Mouse (Mus musculus): Measurements from ENCODE around the gene Rsrc1. TPM values are rescaled to one million over a fixed set of nuclear protein-coding genes. Genes with fewer than 3 reads are reported as not detected.

Rsrc1 gene
- 23.6 and 27.0 TPM in 2 replicates for polyA plus RNA-seq (2014; fragmentation: Nextera tagmentation; extraction: Ambion mirVana)

DNA sequence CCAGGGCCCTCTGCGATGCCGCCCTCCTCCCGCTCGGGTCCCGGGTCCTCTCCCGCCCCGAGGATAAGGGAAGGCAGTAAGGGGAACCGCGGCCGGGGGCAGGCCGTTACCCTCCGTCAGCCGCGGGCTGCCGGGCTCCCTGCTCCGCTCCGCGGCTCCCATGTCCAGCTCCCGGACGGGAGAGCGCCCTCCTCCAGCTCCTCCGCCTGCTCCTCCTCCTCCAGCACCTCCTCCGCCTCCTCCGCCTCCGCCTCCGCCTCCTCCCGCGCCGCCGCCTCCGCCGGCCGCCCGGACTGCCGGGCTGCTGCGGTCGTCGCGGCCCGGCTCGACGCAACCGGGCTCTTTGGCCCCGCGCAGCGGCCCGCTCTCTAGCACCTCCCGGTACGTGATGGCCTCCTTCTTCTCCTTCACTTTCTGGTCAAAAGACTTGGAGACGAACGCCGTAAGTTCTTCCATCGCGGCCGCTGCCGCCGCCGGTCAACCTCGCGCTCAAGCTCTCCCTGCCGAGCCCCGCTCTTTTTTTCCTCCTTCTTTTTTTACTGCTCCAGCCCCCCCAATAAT is at the start of gene Rsrc1:
Rsrc1 (plus strand) TSS at position 290 of the 561 bp plus-strand sequence.
- peak; percentile 53; the same call in 1 of the 2 replicates for ATAC-seq (ENCODE audit: insufficient number of reproducible peaks, insufficient read depth, low FRiP score, low read depth)
- under 1% methylated on average over 49 of the region's 62 CpGs for WGBS
- peaks cover 12 to 18% of the 10 kb centered on the region in 2 experiments; a peak in 3 of 4 replicates for H3K4me1 ChIP-seq (ENCODE audit: control insufficient read depth in 2 of 2, insufficient read depth in 2 of 2, low read length in 2 of 2)
- H3K27ac ChIP-seq (replicated peaks in 1 of 2; ENCODE audit: control insufficient read depth in 1 of 2, insufficient read depth in 1 of 2, low read depth in 2 of 2, low read length in 2 of 2): 0 out of 4 replicates have a peak within 1 kb of the TSS, but pooled peaks of 1 of the 2 experiments have one; percentile 6
- H3K36me3 ChIP-seq (ENCODE audit: control insufficient read depth, insufficient read depth, low read length): no peaks in the 10 kb centered on the region
- H3K9ac ChIP-seq (ENCODE audit: low read length): peak within 1 kb of the TSS; percentile 59; the same call in 1 of the 2 replicates
- H3K27me3 ChIP-seq (ENCODE audit: control insufficient read depth, insufficient read depth, low read length): peaks cover 77% of the 10 kb centered on the region
- no peaks in the 10 kb centered on the region for H3K9me3 ChIP-seq (ENCODE audit: control insufficient read depth, low read length)
- H3K4me2 ChIP-seq (ENCODE audit: low read length): peak within 1 kb of the TSS; percentile 94
- peak within 1 kb of the TSS; percentile 58 to 59 for H3K4me3 ChIP-seq (ENCODE audit: control insufficient read depth in 1 of 2, insufficient read depth in 1 of 2, low read depth in 1 of 2, low read length in 2 of 2)

- Histone ChIP-seq H3K27ac (replicated peaks in 1 of 2; ENCODE audit: control insufficient read depth in 1 of 2, insufficient read depth in 1 of 2, low read depth in 2 of 2, low read length in 2 of 2) (no peak overlapping the region), H3K36me3 (ENCODE audit: control insufficient read depth, insufficient read depth, low read length) (no peaks in the 10 kb centered on the region), H3K4me1 (ENCODE audit: control insufficient read depth in 2 of 2, insufficient read depth in 2 of 2, low read length in 2 of 2) (no peaks in the 10 kb centered on the region), H3K9ac (ENCODE audit: low read length) (no peak overlapping the region), H3K9me3 (ENCODE audit: control insufficient read depth, low read length) (no peaks in the 10 kb centered on the region), H3K4me2 (ENCODE audit: low read length) (no peak overlapping the region), H3K4me3 (ENCODE audit: control insufficient read depth in 1 of 2, insufficient read depth in 1 of 2, low read depth in 1 of 2, low read length in 2 of 2) (no peak overlapping the region), H3K27me3 (ENCODE audit: control insufficient read depth, insufficient read depth, low read length) (no peaks in the 10 kb centered on the region)
- no peak for ATAC-seq (ENCODE audit: insufficient number of reproducible peaks, insufficient read depth, low FRiP score, low read depth)
- 74% methylated on average over 10 of the region's 10 CpGs for WGBS
Observed at GRCm38 (mm10) chr3:66939675-66940074, 41.5 kb upstream of the Rsrc1 start.

GRCm38 (mm10) chr3:66955126-66955525 is 26.1 kb upstream of the Rsrc1 start:
- WGBS: 58% methylated on average over 2 of the region's 2 CpGs
- Histone ChIP-seq H3K36me3 (ENCODE audit: control insufficient read depth, insufficient read depth, low read length) (no peaks in the 10 kb centered on the region), H3K27ac (replicated peaks in 1 of 2; ENCODE audit: control insufficient read depth in 1 of 2, insufficient read depth in 1 of 2, low read depth in 2 of 2, low read length in 2 of 2) (no peak overlapping the region), H3K9me3 (ENCODE audit: control insufficient read depth, low read length) (no peaks in the 10 kb centered on the region), H3K4me3 (ENCODE audit: control insufficient read depth in 1 of 2, insufficient read depth in 1 of 2, low read depth in 1 of 2, low read length in 2 of 2) (no peak overlapping the region), H3K4me1 (ENCODE audit: control insufficient read depth in 2 of 2, insufficient read depth in 2 of 2, low read length in 2 of 2) (no peaks in the 10 kb centered on the region), H3K9ac (ENCODE audit: low read length) (no peak overlapping the region), H3K27me3 (ENCODE audit: control insufficient read depth, insufficient read depth, low read length) (no peaks in the 10 kb centered on the region), H3K4me2 (ENCODE audit: low read length) (no peak overlapping the region)
- ATAC-seq (ENCODE audit: insufficient number of reproducible peaks, insufficient read depth, low FRiP score, low read depth): no peak

DNA sequence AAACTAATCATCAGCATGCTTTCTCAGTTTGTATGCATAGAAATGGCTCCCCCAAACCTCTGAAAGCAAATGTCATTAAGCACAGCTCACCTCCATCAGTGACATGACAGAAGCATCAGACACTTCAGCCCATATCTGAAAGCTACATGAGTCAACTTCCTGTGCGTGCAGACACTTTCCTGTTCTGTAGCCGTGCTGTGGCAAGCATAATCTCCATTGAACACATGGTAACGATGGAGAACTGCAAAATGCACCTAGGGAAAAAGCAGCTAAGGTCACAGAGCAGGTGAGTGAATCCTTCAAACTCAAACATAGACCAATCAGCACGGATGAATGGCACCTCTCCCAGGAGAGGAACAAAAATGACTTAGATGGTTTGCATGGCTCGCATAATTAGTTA is 21.2 kb upstream of the Rsrc1 start:
- WGBS: 49% methylated on average over 5 of the region's 5 CpGs
- H3K4me2 ChIP-seq (ENCODE audit: low read length): no peak overlapping the region
- no peaks in the 10 kb centered on the region for H3K27me3 ChIP-seq (ENCODE audit: control insufficient read depth, insufficient read depth, low read length)
- H3K9me3 ChIP-seq (ENCODE audit: control insufficient read depth, low read length): no peaks in the 10 kb centered on the region
- no peak for ATAC-seq (ENCODE audit: insufficient number of reproducible peaks, insufficient read depth, low FRiP score, low read depth)
- no peaks in the 10 kb centered on the region for H3K36me3 ChIP-seq (ENCODE audit: control insufficient read depth, insufficient read depth, low read length)
- no peak overlapping the region for H3K4me3 ChIP-seq (ENCODE audit: control insufficient read depth in 1 of 2, insufficient read depth in 1 of 2, low read depth in 1 of 2, low read length in 2 of 2)
- H3K4me1 ChIP-seq (ENCODE audit: control insufficient read depth in 2 of 2, insufficient read depth in 2 of 2, low read length in 2 of 2): no peaks in the 10 kb centered on the region
- no peak overlapping the region for H3K9ac ChIP-seq (ENCODE audit: low read length)
- no peak overlapping the region for H3K27ac ChIP-seq (replicated peaks in 1 of 2; ENCODE audit: control insufficient read depth in 1 of 2, insufficient read depth in 1 of 2, low read depth in 2 of 2, low read length in 2 of 2)

DNA sequence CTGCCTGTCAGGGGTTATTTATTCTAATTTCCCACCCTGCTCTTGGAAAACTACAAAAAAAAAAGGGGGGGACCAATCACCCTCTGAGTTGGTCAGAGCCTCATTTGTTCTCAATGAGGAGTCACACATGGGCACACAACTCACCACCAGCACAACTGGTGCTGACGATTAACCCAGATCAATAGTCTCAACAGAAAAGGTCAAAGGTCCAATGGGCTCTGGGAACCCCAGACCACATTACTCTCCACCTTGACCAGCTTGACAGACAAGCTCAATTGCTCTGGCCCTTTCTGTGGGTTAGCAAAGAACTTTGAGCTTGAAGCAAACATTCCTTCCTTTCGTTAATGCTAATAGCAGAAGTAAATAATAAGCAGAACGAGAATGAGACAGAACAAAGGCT is 16.3 kb upstream of the Rsrc1 start:
- H3K4me3 ChIP-seq (ENCODE audit: control insufficient read depth in 1 of 2, insufficient read depth in 1 of 2, low read depth in 1 of 2, low read length in 2 of 2): no peak overlapping the region
- ATAC-seq (ENCODE audit: insufficient number of reproducible peaks, insufficient read depth, low FRiP score, low read depth): no peak
- H3K4me2 ChIP-seq (ENCODE audit: low read length): no peak overlapping the region
- no peaks in the 10 kb centered on the region for H3K4me1 ChIP-seq (ENCODE audit: control insufficient read depth in 2 of 2, insufficient read depth in 2 of 2, low read length in 2 of 2)
- no peaks in the 10 kb centered on the region for H3K36me3 ChIP-seq (ENCODE audit: control insufficient read depth, insufficient read depth, low read length)
- no peak overlapping the region for H3K9ac ChIP-seq (ENCODE audit: low read length)
- H3K27me3 ChIP-seq (ENCODE audit: control insufficient read depth, insufficient read depth, low read length): peaks cover 18% of the 10 kb centered on the region
- no peak overlapping the region for H3K27ac ChIP-seq (replicated peaks in 1 of 2; ENCODE audit: control insufficient read depth in 1 of 2, insufficient read depth in 1 of 2, low read depth in 2 of 2, low read length in 2 of 2)
- H3K9me3 ChIP-seq (ENCODE audit: control insufficient read depth, low read length): no peaks in the 10 kb centered on the region
- 66% methylated on average over 3 of the region's 3 CpGs for WGBS

DNA sequence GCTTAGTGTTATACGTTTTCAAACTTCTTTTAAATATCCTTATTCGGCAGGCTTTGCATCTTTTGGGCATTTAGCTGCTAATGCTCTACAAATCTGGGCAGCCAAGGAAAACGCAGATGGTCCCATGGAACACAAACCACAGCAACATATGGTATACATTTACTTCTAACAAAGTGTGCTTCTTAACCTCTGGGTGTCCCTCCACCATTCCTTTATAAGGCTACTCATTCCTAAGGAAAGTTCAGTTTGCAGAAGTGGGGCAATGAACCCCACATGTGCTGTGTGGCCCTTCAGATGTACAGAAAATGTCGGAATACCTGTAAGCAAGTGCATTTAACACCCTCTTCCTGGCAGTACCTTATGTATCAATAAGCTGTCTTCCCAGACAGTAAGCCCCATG is 13.7 kb upstream of the Rsrc1 start:
- 66% methylated on average over 4 of the region's 4 CpGs for WGBS

DNA sequence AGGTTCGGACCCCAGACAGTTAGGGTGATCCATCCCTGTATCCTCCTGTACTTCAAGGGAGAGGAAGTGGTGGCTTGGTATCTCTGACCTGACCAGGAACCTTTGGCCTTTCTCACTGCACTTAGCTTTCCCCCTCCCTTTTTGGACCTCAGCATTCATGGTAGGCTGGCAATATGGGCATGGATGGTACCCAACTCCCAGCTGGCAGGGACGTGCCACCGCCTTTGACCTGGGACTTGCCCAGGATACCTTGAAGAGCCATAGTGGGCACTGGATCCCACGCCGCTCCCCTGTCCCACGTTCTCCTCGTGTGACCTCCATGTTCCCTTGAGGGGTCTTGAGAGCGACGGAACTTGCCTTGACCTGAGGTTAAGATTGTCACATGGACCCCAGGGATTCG is 10.9 kb upstream of the Rsrc1 start:
- Histone ChIP-seq H3K9ac (ENCODE audit: low read length) (no peak overlapping the region), H3K27ac (replicated peaks in 1 of 2; ENCODE audit: control insufficient read depth in 1 of 2, insufficient read depth in 1 of 2, low read depth in 2 of 2, low read length in 2 of 2) (no peak overlapping the region), H3K4me3 (ENCODE audit: control insufficient read depth in 1 of 2, insufficient read depth in 1 of 2, low read depth in 1 of 2, low read length in 2 of 2) (peak overlapping the region in 1 of 2 experiments; percentile 23; a peak in 2 of 4 replicates), H3K4me1 (ENCODE audit: control insufficient read depth in 2 of 2, insufficient read depth in 2 of 2, low read length in 2 of 2) (peaks cover 6 to 10% of the 10 kb centered on the region in 2 experiments; a peak in 3 of 4 replicates), H3K4me2 (ENCODE audit: low read length) (peak overlapping the region; percentile 32; the same call in 1 of the 2 replicates), H3K9me3 (ENCODE audit: control insufficient read depth, low read length) (no peaks in the 10 kb centered on the region), H3K27me3 (ENCODE audit: control insufficient read depth, insufficient read depth, low read length) (peaks cover 67% of the 10 kb centered on the region), H3K36me3 (ENCODE audit: control insufficient read depth, insufficient read depth, low read length) (no peaks in the 10 kb centered on the region)
- no peak for ATAC-seq (ENCODE audit: insufficient number of reproducible peaks, insufficient read depth, low FRiP score, low read depth)
- 5% methylated on average over 10 of the region's 10 CpGs for WGBS

More for the DNA sequence above, 13.7 kb upstream of the Rsrc1 start:
- no peak for ATAC-seq (ENCODE audit: insufficient number of reproducible peaks, insufficient read depth, low FRiP score, low read depth)
- peaks cover 6% of the 10 kb centered on the region in 2 experiments; a peak in 2 of 4 replicates for H3K4me1 ChIP-seq (ENCODE audit: control insufficient read depth in 2 of 2, insufficient read depth in 2 of 2, low read length in 2 of 2)
- no peak overlapping the region for H3K27ac ChIP-seq (replicated peaks in 1 of 2; ENCODE audit: control insufficient read depth in 1 of 2, insufficient read depth in 1 of 2, low read depth in 2 of 2, low read length in 2 of 2)
- no peaks in the 10 kb centered on the region for H3K9me3 ChIP-seq (ENCODE audit: control insufficient read depth, low read length)
- no peak overlapping the region for H3K9ac ChIP-seq (ENCODE audit: low read length)
- H3K4me2 ChIP-seq (ENCODE audit: low read length): no peak overlapping the region
- no peaks in the 10 kb centered on the region for H3K36me3 ChIP-seq (ENCODE audit: control insufficient read depth, insufficient read depth, low read length)
- peaks cover 43% of the 10 kb centered on the region for H3K27me3 ChIP-seq (ENCODE audit: control insufficient read depth, insufficient read depth, low read length)
- no peak overlapping the region for H3K4me3 ChIP-seq (ENCODE audit: control insufficient read depth in 1 of 2, insufficient read depth in 1 of 2, low read depth in 1 of 2, low read length in 2 of 2)
